Mouse (Mus musculus): Measurements from ENCODE around the gene Megf9.

DNA sequence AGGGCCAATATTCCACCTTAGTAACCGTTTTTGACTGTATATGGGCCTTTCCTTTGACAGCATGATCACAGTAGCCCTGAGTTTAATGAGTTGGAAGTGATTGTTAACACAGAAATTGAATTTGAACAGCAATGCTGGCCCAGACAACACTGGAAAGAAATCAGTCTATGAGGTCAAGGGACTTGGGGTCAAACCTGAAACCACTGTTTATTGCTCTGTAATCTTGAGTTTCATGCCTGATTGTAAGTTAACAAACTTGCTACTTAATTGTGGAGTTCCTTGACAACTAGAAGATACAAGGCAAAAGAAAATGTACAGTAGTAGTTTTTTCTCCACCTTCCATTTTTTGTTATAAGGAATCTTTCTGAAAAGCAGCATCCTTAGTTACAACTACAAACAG is 31.0 kb downstream of the Megf9 start:
- TF ChIP-seq POLR2A (IDR thresholded peaks at IDR 0.05; ENCODE audit: insufficient read depth, low read depth, low read length) (no peak), CTCF (IDR thresholded peaks at IDR 0.05; ENCODE audit: insufficient read depth, low read depth, low read length) (no peak)

Data from olfactory bulb, adult 2 months (tissue).